Mouse (Mus musculus): ENCODE results near the gene Mpig6b. TPM values are rescaled to one million over a fixed set of nuclear protein-coding genes. Genes with fewer than 3 reads are reported as not detected.

The Mpig6b gene
- total RNA-seq, 2 experiments from 2014 or later = not detected

DNA sequence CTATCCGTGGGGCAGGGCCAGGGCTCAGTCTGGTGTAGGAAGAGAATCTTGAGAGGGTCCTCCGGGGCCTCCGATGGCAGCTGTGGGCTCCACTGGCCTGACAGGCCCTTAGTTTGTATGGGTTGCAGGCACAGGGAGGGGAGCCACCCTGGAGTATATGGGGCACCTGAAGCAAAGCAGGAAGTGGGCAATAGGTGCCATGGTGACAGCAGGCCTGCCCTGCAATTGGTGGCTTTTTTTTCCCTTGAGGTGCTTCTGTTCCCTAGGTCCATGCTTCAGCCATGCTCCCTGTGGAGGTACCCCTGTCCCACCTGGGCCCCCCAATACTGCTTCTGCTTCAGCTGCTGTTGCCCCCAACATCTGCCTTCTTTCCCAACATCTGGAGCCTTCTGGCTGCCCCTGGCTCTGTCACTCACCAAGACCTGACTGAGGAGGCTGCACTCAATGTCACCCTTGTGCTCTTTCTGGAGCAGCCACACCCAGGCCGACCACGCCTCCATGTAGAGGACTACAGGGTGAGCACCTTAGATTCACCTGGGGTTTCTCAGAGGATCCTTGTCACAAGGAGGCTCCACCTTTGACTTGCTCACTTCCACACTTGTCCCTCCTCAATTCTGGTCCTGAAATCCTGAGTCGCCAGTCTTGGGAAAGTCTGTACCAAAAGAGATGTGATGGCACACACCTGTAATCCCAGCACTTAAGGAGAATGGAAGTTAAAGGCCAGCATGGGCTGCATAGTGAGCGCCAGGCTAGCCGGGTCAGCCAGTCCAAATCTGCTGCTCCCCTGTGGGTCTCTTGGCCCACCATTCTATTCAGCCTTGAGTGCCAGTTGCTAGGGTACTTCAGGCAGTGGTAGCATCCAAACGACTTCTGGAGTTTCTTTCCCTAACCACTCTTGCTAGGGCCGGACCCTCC, 48.9 kb downstream of the Mpig6b start:
- peak; percentile 5 for DNase-seq

DNA sequence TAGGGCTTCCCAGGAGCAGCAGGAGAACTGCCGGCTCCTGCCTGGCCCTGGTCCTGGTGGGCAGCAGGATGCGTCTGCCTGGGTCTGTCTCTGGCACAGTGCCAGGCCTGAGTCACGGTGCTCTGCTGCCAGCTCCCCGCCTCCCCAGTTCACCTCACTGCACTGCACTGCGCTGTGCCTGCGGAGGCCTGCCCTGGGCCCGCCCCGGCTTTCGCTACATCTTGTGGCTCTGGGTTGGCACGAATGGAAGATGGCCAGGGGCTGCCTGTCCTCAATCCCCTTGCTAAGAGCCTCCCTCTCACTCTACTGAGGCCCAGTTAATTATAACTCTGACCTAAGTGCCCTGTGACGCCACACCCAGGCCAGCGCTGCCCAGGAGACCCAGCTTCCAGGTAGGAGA, 49.6 kb downstream of the Mpig6b start, which contains the start of gene Vwa7:
Gene Vwa7 (plus strand): TSS at position 204 of the 400 bp plus-strand sequence.
- DNase-seq = peak; percentile 52

DNA sequence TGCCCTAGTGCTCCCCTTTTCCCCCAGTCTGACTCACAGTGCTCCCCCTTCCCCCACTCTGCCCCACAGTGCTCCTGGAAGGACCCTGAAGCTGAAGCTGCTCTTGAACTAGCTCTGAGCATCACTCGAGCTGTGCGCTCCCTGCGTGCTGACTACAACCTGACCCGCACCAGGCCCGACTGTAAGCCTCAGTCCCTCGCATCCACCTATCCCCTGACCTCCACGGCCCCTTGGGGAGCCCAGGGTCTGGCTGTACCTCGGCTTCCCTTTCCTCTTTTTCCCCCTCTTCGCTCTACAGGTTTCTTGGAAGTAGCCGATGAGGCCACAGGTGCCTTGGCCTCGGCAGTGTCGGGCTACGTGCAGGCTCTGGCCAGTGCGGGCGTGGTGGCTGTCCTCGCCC, 50.7 kb downstream of the Mpig6b start:
- peak; percentile 6 for DNase-seq

DNA sequence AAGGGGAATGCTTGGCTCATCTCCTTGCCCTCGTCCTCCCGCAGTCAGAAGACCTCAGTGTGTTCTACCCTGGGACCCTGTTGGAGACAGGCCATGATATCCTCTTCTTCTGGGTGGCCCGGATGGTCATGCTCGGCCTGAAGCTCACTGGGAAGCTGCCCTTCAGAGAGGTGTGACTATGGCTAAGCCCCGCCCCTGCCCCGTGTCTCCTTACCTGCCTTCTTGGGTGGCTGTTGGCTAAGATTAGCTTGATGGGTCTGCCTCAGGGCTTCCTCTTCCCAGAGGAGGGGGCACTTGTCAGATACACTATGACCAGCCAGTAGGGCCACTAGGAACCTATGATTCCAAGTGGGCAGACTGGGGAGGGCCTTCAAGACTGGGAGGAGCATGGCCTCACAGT, 52.8 kb downstream of the Mpig6b start:
- peak; percentile 7 for DNase-seq

Other genes with a start within 250 kb of the Mpig6b start
- 1 to 10 TPM; 7.0 to 7.2 TPM for gene Stk19, start 229.2 kb downstream of the Mpig6b start, total RNA-seq (2021)
- 10 to 100 TPM in 1 of 2 experiments, 1 to 10 TPM in 1; 7.6 to 10.5 TPM for gene Dxo, start 229.2 kb downstream of the Mpig6b start, total RNA-seq (2021)
- gene Skiv2l, start 216.0 kb downstream of the Mpig6b start, total RNA-seq (2021) = 10 to 100 TPM; 18.0 to 18.9 TPM
- gene Nelfe, start 215.8 kb downstream of the Mpig6b start, total RNA-seq (2021) = 1 to 10 TPM; 7.7 to 8.9 TPM
- 1 to 10 TPM in 1 of 2 experiments, under 1 TPM in 1; 0.95 to 8.2 TPM for gene Cfb, start 203.7 kb downstream of the Mpig6b start, total RNA-seq (2021)
- gene Zbtb12, start 186.7 kb downstream of the Mpig6b start, total RNA-seq (2021) = 1 to 10 TPM; 5.0 to 5.2 TPM
- not detected for gene Gm20547, start 184.1 kb downstream of the Mpig6b start, total RNA-seq (2021)
- gene C2, start 167.9 kb downstream of the Mpig6b start, total RNA-seq (2021) = 1 to 10 TPM; 2.6 to 2.9 TPM
- gene Ehmt2, start 167.7 kb downstream of the Mpig6b start, total RNA-seq (2021) = 10 to 100 TPM; 25.5 to 26.4 TPM
- gene Slc44a4, start 151.7 kb downstream of the Mpig6b start, total RNA-seq (2021) = not detected
- gene Neu1, start 134.9 kb downstream of the Mpig6b start, total RNA-seq (2021) = 1 to 10 TPM; 8.5 to 9.3 TPM
- gene Hspa1b, start 106.9 kb downstream of the Mpig6b start, total RNA-seq (2021) = 1 to 10 TPM; 4.4 to 6.7 TPM
- not detected for gene Gm20481, start 96.3 kb downstream of the Mpig6b start, total RNA-seq (2021)
- 1 to 10 TPM; 5.9 to 8.1 TPM for gene Hspa1a, start 94.0 kb downstream of the Mpig6b start, total RNA-seq (2021)
- 10 to 100 TPM; 21.5 to 31.8 TPM for gene Hspa1l, start 93.5 kb downstream of the Mpig6b start, total RNA-seq (2021)
- gene Lsm2, start 84.3 kb downstream of the Mpig6b start, total RNA-seq (2021) = 10 to 100 TPM; 15.0 to 15.4 TPM
- 10 to 100 TPM; 29.4 to 31.2 TPM for gene Vars, start 65.2 kb downstream of the Mpig6b start, total RNA-seq (2021)
- gene Vwa7, start 49.6 kb downstream of the Mpig6b start, total RNA-seq (2021) = 1 to 10 TPM; 9.0 to 9.6 TPM
- gene Sapcd1, start 38.2 kb downstream of the Mpig6b start, total RNA-seq (2021) = under 1 TPM in 1 of 2 experiments, not detected in 1; 0.31 TPM
- gene Msh5, start 19.4 kb downstream of the Mpig6b start, total RNA-seq (2021) = under 1 TPM; 0.67 to 0.72 TPM
- 10 to 100 TPM; 12.4 to 18.6 TPM for gene Clic1, start 16.2 kb downstream of the Mpig6b start, total RNA-seq (2021)
- gene Ddah2, start 7.1 kb downstream of the Mpig6b start, total RNA-seq (2021) = 10 to 100 TPM; 11.1 to 13.3 TPM
- gene Ly6g6c, start 796 bp downstream of the Mpig6b start, total RNA-seq (2021) = not detected
- not detected for gene Ly6g6e, start 10.7 kb upstream of the Mpig6b start, total RNA-seq (2021)
- under 1 TPM; 0.51 to 0.72 TPM for gene Ly6g6d, start 11.9 kb upstream of the Mpig6b start, total RNA-seq (2021)
- gene Ly6g6f, start 19.4 kb upstream of the Mpig6b start, total RNA-seq (2021) = not detected
- gene Abhd16a, start 23.1 kb upstream of the Mpig6b start, total RNA-seq (2021) = 10 to 100 TPM; 61.9 to 62.4 TPM
- gene Ly6g5c, start 42.1 kb upstream of the Mpig6b start, total RNA-seq (2021) = not detected
- not detected for gene Ly6g5b, start 49.2 kb upstream of the Mpig6b start, total RNA-seq (2021)
- 1 to 10 TPM; 7.1 to 8.4 TPM for gene Gpank1, start 55.3 kb upstream of the Mpig6b start, total RNA-seq (2021)
- 100 to 1,000 TPM; 149 to 158 TPM for gene Csnk2b, start 55.9 kb upstream of the Mpig6b start, total RNA-seq (2021)
- 10 to 100 TPM; 19.5 to 22.6 TPM for gene D17H6S53E, start 60.2 kb upstream of the Mpig6b start, total RNA-seq (2021)
- gene Apom, start 65.9 kb upstream of the Mpig6b start, total RNA-seq (2021) = not detected
- 100 to 1,000 TPM; 180 to 197 TPM for gene Bag6, start 69.0 kb upstream of the Mpig6b start, total RNA-seq (2021)
- 100 to 1,000 TPM in 1 of 2 experiments, 10 to 100 TPM in 1; 93.3 to 102 TPM for gene Prrc2a, start 98.7 kb upstream of the Mpig6b start, total RNA-seq (2021)
- 1 to 10 TPM in 1 of 2 experiments, under 1 TPM in 1; 0.97 to 1.4 TPM for gene Aif1, start 109.9 kb upstream of the Mpig6b start, total RNA-seq (2021)
- under 1 TPM in 1 of 2 experiments, not detected in 1; 0.78 TPM for gene Lst1, start 122.3 kb upstream of the Mpig6b start, total RNA-seq (2021)
- gene Ltb, start 128.3 kb upstream of the Mpig6b start, total RNA-seq (2021) = not detected
- under 1 TPM in 1 of 2 experiments, not detected in 1; 0.18 TPM for gene Tnf, start 135.8 kb upstream of the Mpig6b start, total RNA-seq (2021)
- under 1 TPM in 1 of 2 experiments, not detected in 1; 0.32 TPM for gene Lta, start 139.2 kb upstream of the Mpig6b start, total RNA-seq (2021)
- gene Gm16181, start 154.7 kb upstream of the Mpig6b start, total RNA-seq (2021) = under 1 TPM in 1 of 2 experiments, not detected in 1; 0.70 TPM
- gene Atp6v1g2, start 167.5 kb upstream of the Mpig6b start, total RNA-seq (2021) = 1 to 10 TPM; 1.9 to 2.3 TPM
- 1 to 10 TPM; 5.6 to 6.8 TPM for gene Nfkbil1, start 169.6 kb upstream of the Mpig6b start, total RNA-seq (2021)
- gene Ddx39b, start 175.6 kb upstream of the Mpig6b start, total RNA-seq (2021) = 10 to 100 TPM; 71.5 to 79.1 TPM
- 10 to 100 TPM; 30.2 to 57.3 TPM for gene H2-D1, start 196.5 kb upstream of the Mpig6b start, total RNA-seq (2021)